Mouse (Mus musculus) c-Kit-positive CD71-positive TER-119-positive erythroid progenitor cells, embryonic 14.5 days (primary cell): ENCODE results near the gene Ppm1l.

Experiments
- DNase-seq: peaks from one replicate; pipeline ENCODE4 v3.0.0-alpha.2; 2013; ENCODE audit warnings: low spot score

Gene Ppm1l

GRCm38 (mm10) chr3:69316391-69317195, at the start of gene Ppm1l:
TSS of gene Ppm1l (plus strand) at chr3:69316861.
- DNase-seq: peak; percentile 93

- DNase-seq: no peak
Measured at GRCm38 (mm10) chr3:69271812-69272211, 44.8 kb upstream of the Ppm1l start.

GRCm38 (mm10) chr3:69274018-69274663, 42.5 kb upstream of the Ppm1l start:
- no peak for DNase-seq

GRCm38 (mm10) chr3:69274664-69275312, 41.9 kb upstream of the Ppm1l start:
- no peak for DNase-seq

- DNase-seq: no peak
Measured at GRCm38 (mm10) chr3:69278648-69279047, 38.0 kb upstream of the Ppm1l start.

- DNase-seq: no peak
Measured at GRCm38 (mm10) chr3:69282406-69282805, 34.3 kb upstream of the Ppm1l start.

GRCm38 (mm10) chr3:69283085-69283847, 33.4 kb upstream of the Ppm1l start:
- no peak for DNase-seq

GRCm38 (mm10) chr3:69289833-69290232, 26.8 kb upstream of the Ppm1l start:
- DNase-seq: no peak

GRCm38 (mm10) chr3:69290294-69290693, 26.4 kb upstream of the Ppm1l start:
- DNase-seq: no peak

GRCm38 (mm10) chr3:69290844-69291243, 25.8 kb upstream of the Ppm1l start:
- no peak for DNase-seq

GRCm38 (mm10) chr3:69292628-69293027, 24.0 kb upstream of the Ppm1l start:
- no peak for DNase-seq

GRCm38 (mm10) chr3:69296270-69296669, 20.4 kb upstream of the Ppm1l start:
- no peak for DNase-seq

GRCm38 (mm10) chr3:69300121-69300520, 16.5 kb upstream of the Ppm1l start:
- no peak for DNase-seq

- DNase-seq: no peak
Measured at GRCm38 (mm10) chr3:69315810-69316390, 761 bp upstream of the Ppm1l start.

GRCm38 (mm10) chr3:69317251-69318125, 827 bp downstream of the Ppm1l start:
- peak; percentile 49 for DNase-seq

GRCm38 (mm10) chr3:69318131-69318951, 1.7 kb downstream of the Ppm1l start:
- peak; percentile 71 for DNase-seq

- DNase-seq: peak; percentile 75
Measured at GRCm38 (mm10) chr3:69319061-69319720, 2.5 kb downstream of the Ppm1l start.

- DNase-seq: no peak
Measured at GRCm38 (mm10) chr3:69323982-69324381, 7.3 kb downstream of the Ppm1l start.

- DNase-seq: no peak
Measured at GRCm38 (mm10) chr3:69329910-69330309, 13.2 kb downstream of the Ppm1l start.
